Mouse (Mus musculus) midbrain, postnatal 0 days (tissue): Measurements from ENCODE around the gene Xrcc3. TPM values are rescaled to one million over a fixed set of nuclear protein-coding genes. Genes with fewer than 3 reads are reported as not detected.

Experiments
- ATAC-seq: fragments of 200-750 bp; cut with Nextera tagmentation; 2 replicates; pipeline ENCODE4 v1.8.0; 2017; ENCODE audit warnings: moderate number of reproducible peaks, mild to moderate bottlenecking, moderate TSS enrichment, moderate library complexity; ENCODE audit not compliant: low FRiP score
- DNase-seq: peaks from one replicate; pipeline ENCODE4 v3.0.0-alpha.2; 2015; ENCODE audit warnings: low spot score
- H3K27ac ChIP-seq: fragments of 300-500 bp; sonication (generic); 2 replicates; pipeline ENCODE4 v1.5.1; 2014; ENCODE audit warnings: low read depth, mild to moderate bottlenecking, low read length, mixed read lengths
- H3K27me3 ChIP-seq: fragments of 300-500 bp; sonication (generic); 2 replicates; pipeline ENCODE4 v1.6.1; 2014; ENCODE audit warnings: low read length, control low read depth, mixed read lengths; ENCODE audit not compliant: insufficient read depth
- H3K36me3 ChIP-seq: fragments of 300-500 bp; sonication (generic); 2 replicates; pipeline ENCODE4 v1.6.1; 2014; ENCODE audit warnings: low read length, control low read depth, mixed read lengths; ENCODE audit not compliant: insufficient read depth
- H3K4me1 ChIP-seq: fragments of 300-500 bp; sonication (generic); 2 replicates; pipeline ENCODE4 v1.6.1; 2014; ENCODE audit warnings: mild to moderate bottlenecking, control low read depth, antibody characterized with exemption, low read length, mixed read lengths; ENCODE audit not compliant: insufficient read depth
- H3K4me2 ChIP-seq: fragments of 300-500 bp; sonication (generic); 2 replicates; pipeline ENCODE4 v1.6.1; 2014; ENCODE audit warnings: low read depth, mild to moderate bottlenecking, low read length, mixed read lengths; ENCODE audit not compliant: poor library complexity, severe bottlenecking
- H3K4me3 ChIP-seq: fragments of 300-500 bp; sonication (generic); 2 replicates; pipeline ENCODE4 v1.5.1; 2014; ENCODE audit warnings: low read depth, mild to moderate bottlenecking, low read length, moderate library complexity
- H3K9ac ChIP-seq: fragments of 300-500 bp; sonication (generic); replicated peaks from 2 replicates; pipeline ENCODE4 v1.6.1; 2014; ENCODE audit warnings: mild to moderate bottlenecking, low read length, moderate library complexity, mixed read lengths; ENCODE audit not compliant: poor library complexity, severe bottlenecking
- H3K9me3 ChIP-seq: fragments of 300-500 bp; sonication (generic); 2 replicates; pipeline ENCODE4 v1.6.1; 2016; ENCODE audit warnings: low read length, control low read depth
- CTCF ChIP-seq: IDR thresholded peaks from 2 replicates; pipeline ENCODE4 v1.5.1; 2016; ENCODE audit warnings: antibody characterized with exemption, mild to moderate bottlenecking
- WGBS: fragments of 180-500 bp; shearing (Covaris S2); extraction: QIAGEN DNeasy Blood & Tissue Kit; methylation state at CpG from one replicate; pipeline ENCODE4 v1.1.7; 2014; 5-methylcytosine and 5-hydroxymethylcytosine counted together
- polyA plus RNA-seq: library from polyadenylated mRNA; unstranded; fragments of >200 nt; fragmentation: Nextera tagmentation; extraction: Ambion mirVana; gene quantifications from 2 replicates; pipeline ENCODE4 v1.2.1, GENCODE M21; 2015
- total RNA-seq: library from RNA; depleted of rRNA; stranded (reverse); fragments of >200 nt; gene quantifications from 2 replicates; pipeline ENCODE4 v1.2.3, GENCODE M21; 2014

Gene Xrcc3
- total and polyA plus RNA-seq, 2 experiments from 2014 or later: 1.7 to 4.1 TPM

DNA sequence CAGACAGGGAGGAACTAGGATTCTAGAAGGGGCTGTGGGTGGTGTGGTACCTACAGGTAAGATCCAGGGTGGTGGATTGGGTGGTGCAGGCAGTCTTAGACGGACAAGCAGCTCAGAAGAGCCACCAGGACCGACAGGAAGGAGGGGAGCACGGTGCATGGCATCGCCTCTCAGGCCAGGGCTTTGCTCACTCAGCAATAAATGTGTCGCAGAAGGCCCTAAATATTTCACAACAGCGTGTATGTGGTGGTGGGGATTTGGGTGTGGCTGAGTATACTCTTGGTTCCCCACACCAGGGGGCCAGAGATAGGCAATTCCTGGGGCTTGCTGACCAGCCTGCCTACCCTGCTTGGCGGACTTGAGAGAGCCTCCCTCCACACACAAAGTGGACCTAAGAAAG is 7.0 kb upstream of the Xrcc3 start:
- no peak overlapping the region for H3K4me2 ChIP-seq
- H3K9me3 ChIP-seq: no peaks in the 10 kb centered on the region
- TF ChIP-seq CTCF: no peak
- no peaks in the 10 kb centered on the region for H3K27me3 ChIP-seq
- peaks cover 23% of the 10 kb centered on the region for H3K36me3 ChIP-seq
- WGBS: 96% methylated on average over 7 of the region's 7 CpGs
- no peak overlapping the region for H3K27ac ChIP-seq
- ATAC-seq (no peak), DNase-seq (no peak)
- H3K9ac ChIP-seq: no peak overlapping the region
- H3K4me1 ChIP-seq: no peaks in the 10 kb centered on the region
- no peak overlapping the region for H3K4me3 ChIP-seq

DNA sequence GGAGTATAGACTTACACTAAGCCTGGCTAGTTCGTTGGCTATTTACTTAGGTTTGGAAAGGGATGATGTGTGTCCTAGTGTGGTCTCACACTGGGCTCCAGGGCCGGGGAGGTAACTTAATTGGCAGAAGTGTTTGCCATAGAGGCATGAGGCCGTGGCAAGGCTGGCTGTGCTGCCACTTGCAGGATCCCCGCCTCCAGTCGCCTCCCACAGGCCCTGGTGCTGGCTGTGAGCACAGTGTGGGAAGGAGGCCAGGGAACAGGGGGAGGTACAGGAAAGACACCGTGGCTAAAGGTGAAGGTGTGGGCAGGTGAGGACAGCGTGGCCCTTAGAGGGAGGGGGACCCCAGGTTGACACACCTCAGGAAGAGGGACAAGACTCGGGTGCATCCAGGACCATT is 6.3 kb upstream of the Xrcc3 start:
- TF ChIP-seq CTCF: no peak
- Histone ChIP-seq H3K27ac (no peak overlapping the region), H3K36me3 (peaks cover 17% of the 10 kb centered on the region), H3K9me3 (no peaks in the 10 kb centered on the region), H3K4me1 (no peaks in the 10 kb centered on the region), H3K9ac (no peak overlapping the region), H3K4me3 (no peak overlapping the region), H3K4me2 (no peak overlapping the region), H3K27me3 (no peaks in the 10 kb centered on the region)
- no peak for ATAC-seq
- no peak for DNase-seq
- WGBS: 74% methylated on average over 8 of the region's 8 CpGs

DNA sequence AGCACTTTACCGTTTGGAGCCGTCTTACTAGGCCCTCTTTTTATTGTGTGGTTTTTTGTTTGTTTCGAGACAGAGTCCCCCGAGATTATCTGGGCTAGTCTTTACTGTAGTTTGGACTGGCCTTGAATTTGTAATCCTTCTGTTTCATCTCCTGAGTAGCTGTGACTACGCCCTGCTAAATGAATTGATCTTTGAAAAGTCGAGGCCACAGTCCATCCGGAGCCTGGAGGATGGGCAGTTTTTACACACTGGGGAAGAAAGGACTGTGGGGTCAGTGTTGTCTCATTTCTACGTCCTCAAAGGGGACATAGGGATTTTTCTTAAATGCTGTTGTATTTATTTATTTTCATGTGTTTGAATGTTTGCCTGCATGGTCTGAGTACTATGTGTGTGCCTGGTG is 4.3 kb upstream of the Xrcc3 start:
- H3K4me2 ChIP-seq: no peak overlapping the region
- WGBS: 80% methylated on average over 8 of the region's 8 CpGs
- no peak overlapping the region for H3K4me3 ChIP-seq
- H3K27ac ChIP-seq: no peak overlapping the region
- TF ChIP-seq CTCF: no peak
- H3K9ac ChIP-seq: no peak overlapping the region
- DNase-seq: no peak
- no peaks in the 10 kb centered on the region for H3K9me3 ChIP-seq
- no peaks in the 10 kb centered on the region for H3K36me3 ChIP-seq
- no peaks in the 10 kb centered on the region for H3K27me3 ChIP-seq
- peaks cover 4% of the 10 kb centered on the region; the same call in 1 of the 2 replicates for H3K4me1 ChIP-seq
- ATAC-seq: no peak

DNA sequence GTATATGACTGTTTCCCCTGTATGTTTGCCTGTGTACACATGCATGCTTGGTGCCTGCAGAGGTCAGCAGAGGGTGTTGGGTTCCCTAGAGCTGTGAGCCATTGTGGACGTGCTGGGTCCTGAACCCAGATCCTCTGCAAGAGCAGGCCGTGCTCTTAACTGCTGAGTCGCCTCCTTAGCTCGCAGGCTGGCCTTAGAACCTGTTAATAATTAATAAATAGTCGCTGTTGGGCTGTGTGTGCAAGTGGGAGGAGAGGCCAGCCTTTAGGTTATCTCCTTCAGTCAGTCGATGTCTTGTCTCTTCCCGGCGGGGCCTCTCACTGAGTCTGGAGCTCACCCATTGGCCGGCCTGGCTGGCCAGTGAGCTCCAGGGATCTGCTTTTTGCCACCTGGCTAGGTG is 3.3 kb upstream of the Xrcc3 start:
- no peak overlapping the region for H3K27ac ChIP-seq
- DNase-seq: no peak
- H3K9me3 ChIP-seq: no peaks in the 10 kb centered on the region
- H3K4me2 ChIP-seq: no peak overlapping the region
- no peak overlapping the region for H3K9ac ChIP-seq
- no peak overlapping the region for H3K4me3 ChIP-seq
- no peak; the same call in 1 of the 2 replicates for TF ChIP-seq CTCF
- no peak for ATAC-seq
- 78% methylated on average over 9 of the region's 9 CpGs for WGBS
- no peaks in the 10 kb centered on the region for H3K27me3 ChIP-seq
- H3K36me3 ChIP-seq: no peaks in the 10 kb centered on the region
- H3K4me1 ChIP-seq: peaks cover 4% of the 10 kb centered on the region; the same call in 1 of the 2 replicates

DNA sequence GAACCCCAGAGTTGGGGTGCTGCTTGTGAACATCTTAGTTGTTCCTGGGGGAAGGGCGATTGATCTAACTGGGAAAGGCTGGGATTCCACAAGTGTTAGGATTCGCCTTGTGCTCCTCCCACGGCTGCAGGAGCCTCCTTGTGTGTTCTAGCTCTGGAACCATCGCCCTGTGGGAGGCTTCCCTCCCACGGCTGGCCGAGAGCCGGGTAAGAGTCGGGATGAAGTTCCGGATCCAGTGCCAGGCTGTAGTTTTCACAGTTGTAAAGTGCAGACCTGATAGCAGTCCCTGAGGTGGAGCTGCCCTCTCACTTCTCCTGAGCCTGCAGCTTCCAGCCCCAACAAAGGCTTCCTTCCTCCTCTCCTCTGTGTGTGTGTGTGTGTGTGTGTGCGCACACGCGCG is 2.9 kb upstream of the Xrcc3 start:
- Histone ChIP-seq H3K4me2 (no peak overlapping the region; the same call in 1 of the 2 replicates), H3K9ac (0 out of 2 replicates have a peak overlapping the region, but pooled peaks have one; percentile 4), H3K27me3 (no peaks in the 10 kb centered on the region), H3K4me1 (peaks cover 4% of the 10 kb centered on the region; the same call in 1 of the 2 replicates), H3K36me3 (no peaks in the 10 kb centered on the region), H3K4me3 (no peak overlapping the region), H3K9me3 (no peaks in the 10 kb centered on the region), H3K27ac (no peak overlapping the region)
- DNase-seq (no peak), ATAC-seq (no peak)
- no peak for TF ChIP-seq CTCF
- 59% methylated on average over 13 of the region's 13 CpGs for WGBS

DNA sequence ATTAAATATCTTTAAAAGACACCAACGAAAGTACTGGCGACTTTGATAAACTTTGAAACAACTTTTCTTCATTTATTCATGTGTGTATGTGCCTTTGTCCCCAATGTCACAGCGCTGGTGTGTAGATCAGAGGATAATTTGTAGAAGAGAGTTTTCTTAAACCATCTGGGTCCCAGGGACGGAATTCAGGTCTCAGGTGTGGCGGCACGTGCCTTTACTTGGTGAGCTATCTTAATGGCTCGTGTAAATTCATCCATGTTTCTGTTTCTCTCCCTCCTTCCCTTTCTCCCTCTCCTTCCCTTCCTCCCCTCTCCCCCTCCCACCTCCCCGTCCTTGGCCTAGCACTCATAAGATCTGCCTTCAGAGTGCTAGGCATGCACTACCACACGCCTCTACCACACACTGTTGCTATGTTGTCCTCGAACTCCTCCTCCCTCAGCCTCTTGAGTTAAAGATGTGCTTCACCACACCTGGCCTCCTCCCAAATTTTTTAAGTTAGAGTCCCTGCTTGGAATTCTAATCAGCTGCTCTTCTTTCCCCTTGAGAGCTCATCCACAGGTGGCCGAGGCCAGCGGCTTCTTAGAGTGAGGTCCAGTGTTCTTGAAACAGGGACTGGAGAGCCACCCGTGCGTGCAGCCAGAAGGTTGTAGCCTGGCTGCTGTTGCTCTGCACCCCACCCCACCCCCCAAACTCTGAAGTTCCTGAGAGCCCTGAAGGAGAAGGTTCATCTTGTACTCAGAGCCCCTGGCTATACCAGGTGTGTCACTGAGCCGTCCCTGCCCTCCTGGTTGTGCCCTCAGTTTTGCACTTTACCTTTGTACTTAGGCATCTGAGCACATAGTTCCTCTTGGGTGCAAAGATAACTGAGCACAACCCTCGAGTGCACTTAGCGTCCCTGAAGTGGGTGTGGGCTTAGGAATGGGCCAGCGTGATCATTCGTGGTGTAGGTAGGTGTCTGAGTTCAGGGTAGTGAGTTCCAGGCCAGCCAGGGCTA is 1.4 kb upstream of the Xrcc3 start:
- no peak for ATAC-seq
- H3K27ac ChIP-seq: 0 out of 2 replicates have a peak overlapping the region, but pooled peaks have one; percentile 7

More for the DNA sequence above, 1.4 kb upstream of the Xrcc3 start:
- 26% methylated on average over 19 of the region's 19 CpGs for WGBS
- peak overlapping the region; percentile 97 for H3K4me2 ChIP-seq
- no peaks in the 10 kb centered on the region for H3K27me3 ChIP-seq
- peak overlapping the region; percentile 62; the same call in 1 of the 2 replicates for H3K9ac ChIP-seq
- TF ChIP-seq CTCF: no peak
- no peaks in the 10 kb centered on the region for H3K36me3 ChIP-seq
- H3K4me3 ChIP-seq: peak overlapping the region; percentile 83
- DNase-seq: no peak
- peaks cover 4% of the 10 kb centered on the region; the same call in 1 of the 2 replicates for H3K4me1 ChIP-seq
- no peaks in the 10 kb centered on the region for H3K9me3 ChIP-seq
